Mouse (Mus musculus): ENCODE data around the gene Olfr1377. TPM values are rescaled to one million over a fixed set of nuclear protein-coding genes. Genes with fewer than 3 reads are reported as not detected.

The Olfr1377 gene
- total and polyA plus RNA-seq, 3 experiments = not detected

GRCm38 (mm10) chr11:50943506-50943905 is 38.3 kb upstream of the Olfr1377 start, which contains the start of gene 4933414I15Rik:
Gene 4933414I15Rik, minus strand, starts transcription at chr11:50943765.
- Histone ChIP-seq H3K4me1 (ENCODE audit: control insufficient read depth in 1 of 2, insufficient read depth in 2 of 2, low read length in 2 of 2) (no peaks in the 10 kb centered on the region), H3K27me3 (ENCODE audit: control insufficient read depth in 1 of 2, insufficient read depth in 2 of 2, low read length in 2 of 2) (no peaks in the 10 kb centered on the region)
- TF ChIP-seq ZNF384 (IDR thresholded peaks at IDR 0.05; ENCODE audit: low read depth, low read length) = no peak
- no peak for TF ChIP-seq KAT2A (conservative IDR thresholded peaks at IDR 0.05; ENCODE audit: low read depth, low read length)
- no peak for TF ChIP-seq ZC3H11A (IDR thresholded peaks at IDR 0.05; ENCODE audit: low read depth, low read length)
- TF ChIP-seq MEF2A (IDR thresholded peaks at IDR 0.05; ENCODE audit: extremely low read depth, insufficient replicate concordance, low read depth, low read length, poor library complexity, severe bottlenecking) = no peak
- no peak for TF ChIP-seq ZKSCAN1 (IDR thresholded peaks at IDR 0.05; ENCODE audit: low read depth, low read length)
- no peak for TF ChIP-seq RAD21 (IDR thresholded peaks at IDR 0.05; ENCODE audit: low read depth, low read length)
- TF ChIP-seq CTCF (IDR thresholded peaks at IDR 0.05 in 2 of 3, conservative IDR thresholded peaks at IDR 0.05 in 1 of 3; ENCODE audit: control insufficient read depth in 1 of 3, insufficient read depth in 1 of 3, low read depth in 2 of 3, low read length in 3 of 3, poor library complexity in 1 of 3, severe bottlenecking in 1 of 3) = no peak
- no peak for TF ChIP-seq SMC3 (IDR thresholded peaks at IDR 0.05; ENCODE audit: low read depth, low read length)
- no peak for TF ChIP-seq E2F4 (IDR thresholded peaks at IDR 0.05; ENCODE audit: borderline replicate concordance, low read depth, low read length)
- TF ChIP-seq TBP (IDR thresholded peaks at IDR 0.05; ENCODE audit: low read depth, low read length) = no peak

GRCm38 (mm10) chr11:50952290-50952689 is 29.5 kb upstream of the Olfr1377 start:
- Histone ChIP-seq H3K27ac (ENCODE audit: control insufficient read depth, low read depth, low read length) (no peak overlapping the region), H3K27me3 (ENCODE audit: control insufficient read depth in 1 of 2, insufficient read depth in 2 of 2, low read length in 2 of 2) (no peaks in the 10 kb centered on the region), H3K79me2 (ENCODE audit: control insufficient read depth, insufficient read depth, low read length, poor library complexity) (no peaks in the 10 kb centered on the region), H3K36me3 (ENCODE audit: control insufficient read depth in 1 of 2, insufficient read depth in 2 of 2, low read length in 2 of 2) (no peaks in the 10 kb centered on the region), H3K4me1 (ENCODE audit: control insufficient read depth in 1 of 2, insufficient read depth in 2 of 2, low read length in 2 of 2) (no peaks in the 10 kb centered on the region), H3K9ac (ENCODE audit: control insufficient read depth, low read depth, low read length, poor library complexity, severe bottlenecking) (no peak overlapping the region), H3K4me3 (ENCODE audit: control insufficient read depth in 1 of 2, insufficient read depth in 1 of 2, low read depth in 2 of 2, low read length in 2 of 2) (no peak overlapping the region), H3K9me3 (replicated peaks; ENCODE audit: insufficient read depth, low read length) (no peaks in the 10 kb centered on the region)
- no peak for TF ChIP-seq ELF1 (IDR thresholded peaks at IDR 0.05; ENCODE audit: low read depth, low read length)
- TF ChIP-seq BHLHE40 (IDR thresholded peaks at IDR 0.05; ENCODE audit: borderline replicate concordance, low read depth, low read length) = no peak
- TF ChIP-seq MAX (IDR thresholded peaks at IDR 0.05; ENCODE audit: low read length) = no peak
- no peak for DNase-seq (ENCODE audit: low read depth, low spot score)

More at GRCm38 (mm10) chr11:50943506-50943905, 38.3 kb upstream of the Olfr1377 start, which contains the start of gene 4933414I15Rik:
- Histone ChIP-seq H3K9ac (ENCODE audit: control insufficient read depth, low read depth, low read length, poor library complexity, severe bottlenecking) (no peak within 1 kb of the TSS), H3K27ac (ENCODE audit: control insufficient read depth, low read depth, low read length) (no peak within 1 kb of the TSS), H3K9me3 (replicated peaks; ENCODE audit: insufficient read depth, low read length) (no peaks in the 10 kb centered on the region), H3K36me3 (ENCODE audit: control insufficient read depth in 1 of 2, insufficient read depth in 2 of 2, low read length in 2 of 2) (no peaks in the 10 kb centered on the region), H3K79me2 (ENCODE audit: control insufficient read depth, insufficient read depth, low read length, poor library complexity) (no peaks in the 10 kb centered on the region), H3K4me3 (ENCODE audit: control insufficient read depth in 1 of 2, insufficient read depth in 1 of 2, low read depth in 2 of 2, low read length in 2 of 2) (no peak within 1 kb of the TSS)
- no peak for DNase-seq (ENCODE audit: low read depth, low spot score)

- H3K27me3 ChIP-seq (ENCODE audit: control insufficient read depth in 1 of 2, insufficient read depth in 2 of 2, low read length in 2 of 2) = no peaks in the 10 kb centered on the region
- no peaks in the 10 kb centered on the region for H3K79me2 ChIP-seq (ENCODE audit: control insufficient read depth, insufficient read depth, low read length, poor library complexity)
- H3K9me3 ChIP-seq (replicated peaks; ENCODE audit: insufficient read depth, low read length) = no peaks in the 10 kb centered on the region
- no peaks in the 10 kb centered on the region for H3K4me1 ChIP-seq (ENCODE audit: control insufficient read depth in 1 of 2, insufficient read depth in 2 of 2, low read length in 2 of 2)
- no peak within 1 kb of the TSS for H3K4me3 ChIP-seq (ENCODE audit: control insufficient read depth in 1 of 2, insufficient read depth in 1 of 2, low read depth in 2 of 2, low read length in 2 of 2)
- DNase-seq (ENCODE audit: low read depth, low spot score) = no peak
- H3K27ac ChIP-seq (ENCODE audit: control insufficient read depth, low read depth, low read length) = no peak within 1 kb of the TSS
- H3K36me3 ChIP-seq (ENCODE audit: control insufficient read depth in 1 of 2, insufficient read depth in 2 of 2, low read length in 2 of 2) = no peaks in the 10 kb centered on the region
- H3K9ac ChIP-seq (ENCODE audit: control insufficient read depth, low read depth, low read length, poor library complexity, severe bottlenecking) = no peak within 1 kb of the TSS
- no peak for TF ChIP-seq ZC3H11A (IDR thresholded peaks at IDR 0.05; ENCODE audit: low read depth, low read length)
- no peak for TF ChIP-seq POLR2AphosphoS5 (IDR thresholded peaks at IDR 0.05; ENCODE audit: borderline replicate concordance, low read depth, low read length)
- no peak for TF ChIP-seq USF1 (IDR thresholded peaks at IDR 0.05; ENCODE audit: low read depth, low read length)
- no peak for TF ChIP-seq MEF2A (IDR thresholded peaks at IDR 0.05; ENCODE audit: extremely low read depth, insufficient replicate concordance, low read depth, low read length, poor library complexity, severe bottlenecking)
- TF ChIP-seq POLR2AphosphoS2 (IDR thresholded peaks at IDR 0.05; ENCODE audit: low read length) = no peak
- no peak for TF ChIP-seq GABPA (IDR thresholded peaks at IDR 0.05; ENCODE audit: low read depth, low read length)
- no peak for TF ChIP-seq BHLHE40 (IDR thresholded peaks at IDR 0.05; ENCODE audit: borderline replicate concordance, low read depth, low read length)
- TF ChIP-seq CHD2 (IDR thresholded peaks at IDR 0.05; ENCODE audit: low read length) = no peak
- no peak for TF ChIP-seq USF2 (IDR thresholded peaks at IDR 0.05; ENCODE audit: borderline replicate concordance in 1 of 2, insufficient read depth in 1 of 2, low read depth in 1 of 2, low read length in 2 of 2)
- TF ChIP-seq TCF12 (IDR thresholded peaks at IDR 0.05; ENCODE audit: low read depth, low read length) = no peak
- TF ChIP-seq RCOR1 (IDR thresholded peaks at IDR 0.05; ENCODE audit: low read depth, low read length) = no peak
- no peak for TF ChIP-seq EP300 (IDR thresholded peaks at IDR 0.05; ENCODE audit: low read depth in 1 of 2, low read length in 2 of 2)
- no peak for TF ChIP-seq UBTF (IDR thresholded peaks at IDR 0.05; ENCODE audit: borderline replicate concordance, insufficient read depth, low read depth, low read length)
- no peak for TF ChIP-seq NELFE (IDR thresholded peaks at IDR 0.05; ENCODE audit: low read depth, low read length)
- no peak for TF ChIP-seq MYC (IDR thresholded peaks at IDR 0.05; ENCODE audit: low read depth, low read length)
- TF ChIP-seq ZKSCAN1 (IDR thresholded peaks at IDR 0.05; ENCODE audit: low read depth, low read length) = no peak
These were observed 28.1 kb upstream of the Olfr1377 start, which contains the start of gene Prop1 for GRCm38 (mm10) chr11:50953665-50954064. Gene Prop1, minus strand, starts transcription at chr11:50953765.

All from MEL (cell line).